Mouse (Mus musculus): ENCODE data around the gene Mrpl24. TPM values are rescaled to one million over a fixed set of nuclear protein-coding genes. Genes with fewer than 3 reads are reported as not detected.

Mrpl24 gene
- total RNA-seq, 2 experiments from 2014 or later, result 44.1 to 50.2 TPM

DNA sequence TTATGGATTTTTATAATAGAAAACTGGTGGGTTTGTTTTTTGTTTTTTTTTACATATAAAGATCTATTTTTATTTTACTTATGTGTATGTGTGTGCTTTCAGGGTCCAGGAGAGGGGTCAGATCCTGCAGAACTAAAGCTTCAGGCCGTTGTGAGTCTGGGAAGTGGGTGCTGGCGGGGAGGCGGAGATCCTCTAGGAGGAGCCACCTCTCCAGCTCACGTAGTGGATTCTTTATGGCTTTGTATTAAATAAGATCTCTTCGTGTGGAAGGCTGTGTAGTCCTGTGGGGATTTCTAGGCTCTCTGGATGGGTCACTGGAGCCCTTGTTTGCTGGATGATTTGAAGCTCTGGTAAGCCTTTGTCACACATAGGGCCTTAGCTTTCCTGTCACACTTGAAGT is 21.3 kb downstream of the Mrpl24 start:
- no peak for DNase-seq
- intact Hi-C loops (cut with DNase I), result no loop called here
- H3K27ac ChIP-seq, result no peak overlapping the region
- TF ChIP-seq CTCF (IDR thresholded peaks at IDR 0.05), result no peak
- no peak overlapping the region for H3K4me3 ChIP-seq

GRCm38 (mm10) chr3:87942471-87942870 is 23.2 kb downstream of the Mrpl24 start:
- intact Hi-C loops (cut with DNase I), result no loop called here
- Histone ChIP-seq H3K27ac (no peak overlapping the region), H3K4me3 (no peak overlapping the region)
- no peak for DNase-seq
- TF ChIP-seq CTCF (IDR thresholded peaks at IDR 0.05), result no peak

- no peak for DNase-seq
- intact Hi-C loops (cut with DNase I), result no loop called here
- Histone ChIP-seq H3K27ac (no peak overlapping the region), H3K4me3 (no peak overlapping the region)
- TF ChIP-seq CTCF (IDR thresholded peaks at IDR 0.05), result no peak
Measured at GRCm38 (mm10) chr3:87943586-87943985, 24.3 kb downstream of the Mrpl24 start.

GRCm38 (mm10) chr3:87944838-87945600 is 25.7 kb downstream of the Mrpl24 start:
- DNase-seq, result peak; percentile 54
- Histone ChIP-seq H3K27ac (peak overlapping the region; percentile 31; the same call in 1 of the 2 replicates), H3K4me3 (no peak overlapping the region)
- TF ChIP-seq CTCF (IDR thresholded peaks at IDR 0.05), result no peak
- intact Hi-C loops (cut with DNase I), result no loop called here

DNA sequence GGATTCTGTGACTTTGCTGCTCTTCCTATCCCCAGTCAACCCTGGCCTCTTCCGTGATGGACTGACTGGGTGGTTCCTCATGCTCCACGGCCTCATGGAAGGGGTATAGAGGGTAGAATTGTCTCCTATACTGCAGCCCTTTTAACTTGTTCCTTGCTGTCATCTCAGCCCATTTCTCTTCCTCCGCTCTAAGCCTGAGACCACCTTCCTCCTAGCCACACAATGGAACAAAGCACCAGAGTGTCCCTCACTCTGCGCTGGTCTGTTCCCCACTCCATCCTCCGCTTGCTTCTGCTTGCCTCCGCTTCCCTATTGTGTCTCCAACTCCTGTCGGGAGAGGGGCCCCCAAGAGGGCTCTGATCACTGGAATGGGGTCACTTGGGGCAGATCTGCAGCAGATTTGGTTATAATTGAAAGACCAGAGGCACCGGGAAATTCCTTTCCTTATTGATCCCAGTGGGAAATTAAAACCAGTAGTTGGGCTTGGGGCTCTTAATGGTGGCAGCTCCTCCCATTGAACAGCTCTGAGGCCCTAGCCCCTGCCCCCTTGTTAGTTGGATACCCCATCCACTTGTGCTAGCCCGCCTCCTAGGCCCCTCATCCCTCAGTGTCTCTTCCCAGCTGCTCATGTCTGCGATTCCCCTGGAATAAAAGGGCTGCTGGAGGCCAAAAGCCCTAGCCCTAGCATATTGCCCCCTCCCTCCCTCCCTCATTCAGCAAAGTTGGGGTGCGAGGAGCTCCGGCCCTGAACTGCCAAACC is 26.7 kb downstream of the Mrpl24 start:
- intact Hi-C loops (cut with DNase I), result no loop called here
- H3K27ac ChIP-seq, result 0 out of 2 replicates have a peak overlapping the region, but pooled peaks have one; percentile 8
- no peak overlapping the region for H3K4me3 ChIP-seq
- TF ChIP-seq CTCF (IDR thresholded peaks at IDR 0.05), result no peak
- DNase-seq, result no peak

- intact Hi-C loops (cut with DNase I), result no loop called here
- no peak for DNase-seq
Measured at GRCm38 (mm10) chr3:87946541-87946860, 27.2 kb downstream of the Mrpl24 start.

DNA sequence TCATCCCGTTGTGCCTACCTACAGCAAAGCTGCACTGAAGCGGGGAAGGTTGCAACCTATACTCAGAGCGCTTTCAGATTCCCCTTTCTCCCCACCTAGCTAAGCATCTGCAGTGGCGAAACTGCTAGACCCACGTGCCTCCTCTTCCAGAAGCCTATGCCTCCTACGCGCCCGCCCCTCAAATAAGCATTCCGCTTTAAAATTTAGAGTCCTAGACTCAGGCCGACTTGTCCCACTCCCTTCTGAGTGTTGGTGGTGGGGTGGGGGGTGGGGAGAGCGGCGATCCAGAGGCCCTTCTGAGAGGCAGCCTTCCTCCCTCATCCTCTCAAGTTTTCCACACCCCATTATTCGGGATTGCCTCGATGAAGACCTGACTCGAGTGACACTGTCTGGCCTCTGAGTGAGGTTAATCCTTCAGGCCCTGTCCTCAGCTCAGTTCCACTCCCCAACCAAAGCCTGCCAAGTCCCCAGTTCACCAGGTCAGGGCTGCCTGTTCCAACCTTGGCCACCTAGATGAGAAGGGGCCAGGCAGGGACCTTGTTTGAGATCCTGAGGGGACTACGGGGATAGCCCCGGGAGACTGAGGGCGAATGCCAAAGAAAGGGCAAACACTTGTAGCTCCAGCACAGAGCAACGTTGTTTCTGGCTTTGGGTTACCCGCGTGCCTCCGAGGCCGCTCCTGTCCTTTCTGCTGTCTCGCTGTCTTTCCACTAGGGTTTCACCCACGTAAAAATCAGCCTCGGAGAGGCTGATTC is 27.9 kb downstream of the Mrpl24 start:
- H3K27ac ChIP-seq, result no peak overlapping the region
- H3K4me3 ChIP-seq, result peak overlapping the region; percentile 47
- no peak for TF ChIP-seq CTCF (IDR thresholded peaks at IDR 0.05)
- intact Hi-C loops (cut with DNase I), result no loop called here
- no peak for DNase-seq

More at GRCm38 (mm10) chr3:87946541-87946860, 27.2 kb downstream of the Mrpl24 start:
- Histone ChIP-seq H3K27ac (no peak overlapping the region), H3K4me3 (no peak overlapping the region)
- TF ChIP-seq CTCF (IDR thresholded peaks at IDR 0.05), result no peak

DNA sequence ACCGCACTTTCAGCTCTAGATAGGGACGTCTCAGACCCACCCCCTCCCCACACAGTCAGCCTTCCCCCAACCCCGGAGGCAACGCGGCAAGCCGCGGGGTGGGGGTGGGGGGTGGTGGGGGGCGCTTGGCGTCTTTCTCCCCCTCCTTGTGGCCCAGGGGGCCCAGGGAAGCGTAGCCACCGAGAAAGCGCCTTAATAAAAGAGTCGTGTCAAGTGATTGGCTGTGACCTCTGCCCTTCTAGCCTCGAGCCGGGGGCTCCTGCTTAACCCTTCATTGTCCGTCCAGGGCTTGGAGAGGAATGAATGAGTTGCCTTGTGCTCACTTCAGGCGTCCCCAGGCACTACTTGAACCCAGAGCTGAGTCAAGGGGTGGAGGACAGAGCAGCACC is 28.5 kb downstream of the Mrpl24 start:
- TF ChIP-seq CTCF (IDR thresholded peaks at IDR 0.05), result no peak
- Histone ChIP-seq H3K27ac (no peak overlapping the region), H3K4me3 (peak overlapping the region; percentile 47)
- intact Hi-C loops (cut with DNase I), result no loop called here
- no peak for DNase-seq

DNA sequence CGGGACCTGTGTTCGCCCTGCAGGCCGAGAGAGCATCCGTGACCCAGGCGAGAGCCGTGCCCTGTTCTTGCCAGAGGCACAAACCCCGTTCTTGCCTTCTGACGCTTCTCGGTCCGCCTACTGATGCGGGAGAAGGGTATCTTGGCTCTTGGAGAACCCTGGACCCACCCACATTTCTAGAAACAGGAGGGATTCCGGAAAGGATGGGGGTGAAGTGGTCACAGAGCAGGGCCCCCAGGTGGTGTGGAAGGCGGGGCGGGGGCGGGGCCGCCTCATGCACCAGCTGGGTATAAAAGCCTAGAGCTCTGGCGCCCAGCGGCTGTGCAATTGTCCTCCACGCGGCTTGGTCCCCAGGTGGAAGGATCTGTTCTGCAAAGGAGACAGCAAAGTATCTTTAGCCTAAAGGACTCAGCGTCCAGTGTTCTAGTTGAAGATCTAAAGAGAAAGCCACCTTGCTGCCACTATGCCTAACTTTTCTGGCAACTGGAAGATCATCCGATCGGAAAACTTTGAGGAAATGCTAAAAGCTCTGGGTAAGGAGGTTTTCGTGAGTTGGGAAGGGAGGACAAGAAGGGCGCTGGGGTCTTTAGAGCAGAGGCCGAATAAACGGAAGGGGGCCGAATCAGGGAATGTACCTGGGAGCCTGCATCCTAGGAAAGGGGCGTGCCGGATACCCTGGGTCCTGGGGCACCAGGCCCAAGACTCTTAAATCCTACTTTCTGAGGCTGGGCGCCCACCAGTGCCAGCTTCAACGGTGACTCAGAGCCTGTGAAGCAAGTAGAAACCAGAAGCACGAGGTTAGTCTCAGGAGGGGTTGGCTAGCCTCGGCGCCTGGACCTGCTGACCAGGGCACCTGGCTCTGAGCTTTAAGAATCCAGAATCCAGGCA is 29.3 kb downstream of the Mrpl24 start, which contains the start of gene Crabp2:
Gene Crabp2 (plus strand): TSS at position 289 of the 888 bp plus-strand sequence.
- Histone ChIP-seq H3K4me3 (peak within 1 kb of the TSS; percentile 47), H3K27ac (no peak within 1 kb of the TSS)
- intact Hi-C loops (cut with DNase I), result no loop called here
- DNase-seq, result no peak
- no peak for TF ChIP-seq CTCF (IDR thresholded peaks at IDR 0.05)

- no peak for TF ChIP-seq CTCF (IDR thresholded peaks at IDR 0.05)
- no peak for DNase-seq
- Histone ChIP-seq H3K4me3 (no peak overlapping the region), H3K27ac (no peak overlapping the region)
- intact Hi-C loops (cut with DNase I), result no loop called here
Measured at GRCm38 (mm10) chr3:87949266-87949954, 30.1 kb downstream of the Mrpl24 start.

DNA sequence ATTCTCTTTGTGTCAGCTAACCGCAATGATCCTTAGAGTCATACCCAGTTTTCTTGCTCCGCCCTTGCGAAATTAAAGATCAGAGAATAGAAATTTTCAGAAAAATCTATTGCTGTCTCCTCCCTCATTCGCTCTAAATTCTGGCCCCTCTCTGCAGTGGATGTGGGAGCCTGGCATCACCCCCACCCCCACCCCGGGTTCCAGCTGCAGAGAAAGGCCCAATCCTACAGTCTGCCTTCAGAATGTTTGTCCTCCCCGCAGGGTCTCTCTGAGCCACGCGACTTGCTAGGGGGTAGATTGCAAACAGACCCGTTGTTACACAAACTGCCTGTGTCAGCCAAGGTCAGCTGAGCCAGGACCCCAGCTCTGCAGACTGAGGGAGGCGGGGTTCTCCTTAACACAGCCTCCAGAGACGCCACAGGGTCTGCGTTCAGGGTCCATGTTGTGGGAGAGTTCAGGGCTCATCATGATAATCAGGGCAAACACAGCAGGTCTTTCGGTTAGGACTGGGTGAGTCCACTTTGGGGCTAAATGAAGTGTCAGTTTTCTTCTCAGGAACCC is 30.7 kb downstream of the Mrpl24 start:
- no peak for TF ChIP-seq CTCF (IDR thresholded peaks at IDR 0.05)
- DNase-seq, result no peak
- intact Hi-C loops (cut with DNase I), result no loop called here
- Histone ChIP-seq H3K4me3 (no peak overlapping the region), H3K27ac (no peak overlapping the region)

Data from gastrocnemius, adult 2 months (tissue).